Mouse (Mus musculus): Measurements from ENCODE around the gene Ttc9c.

The Ttc9c gene

GRCm38 (mm10) chr19:8829660-8830059, 10.5 kb upstream of the Ttc9c start, which contains the start of gene AC129217.1:
Gene AC129217.1, plus strand, starts transcription at chr19:8829773.
- DNase-seq (ENCODE audit: low spot score): no peak

GRCm38 (mm10) chr19:8822696-8823095, 3.6 kb upstream of the Ttc9c start:
- DNase-seq (ENCODE audit: low spot score): no peak

DNA sequence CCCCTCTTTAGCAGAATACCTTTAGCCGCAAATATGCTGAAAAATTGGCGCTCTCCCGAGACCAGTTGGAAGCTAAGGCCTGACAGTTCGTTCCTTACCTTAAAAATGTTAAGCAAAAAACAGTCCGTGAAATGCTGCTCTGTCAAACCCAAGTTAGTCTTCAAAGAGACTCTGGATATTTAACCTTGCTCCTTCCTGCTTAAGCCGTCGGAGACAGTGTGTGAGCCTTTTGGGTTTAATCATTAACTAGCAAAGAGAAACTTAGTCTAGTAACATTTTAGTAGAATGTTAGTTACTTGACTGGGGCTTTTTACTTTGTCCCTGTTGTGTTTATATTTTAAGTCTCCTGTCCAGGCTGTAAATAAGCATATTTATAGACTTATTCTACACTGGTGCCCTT, 2.0 kb upstream of the Ttc9c start:
- no peak for DNase-seq (ENCODE audit: low spot score)

DNA sequence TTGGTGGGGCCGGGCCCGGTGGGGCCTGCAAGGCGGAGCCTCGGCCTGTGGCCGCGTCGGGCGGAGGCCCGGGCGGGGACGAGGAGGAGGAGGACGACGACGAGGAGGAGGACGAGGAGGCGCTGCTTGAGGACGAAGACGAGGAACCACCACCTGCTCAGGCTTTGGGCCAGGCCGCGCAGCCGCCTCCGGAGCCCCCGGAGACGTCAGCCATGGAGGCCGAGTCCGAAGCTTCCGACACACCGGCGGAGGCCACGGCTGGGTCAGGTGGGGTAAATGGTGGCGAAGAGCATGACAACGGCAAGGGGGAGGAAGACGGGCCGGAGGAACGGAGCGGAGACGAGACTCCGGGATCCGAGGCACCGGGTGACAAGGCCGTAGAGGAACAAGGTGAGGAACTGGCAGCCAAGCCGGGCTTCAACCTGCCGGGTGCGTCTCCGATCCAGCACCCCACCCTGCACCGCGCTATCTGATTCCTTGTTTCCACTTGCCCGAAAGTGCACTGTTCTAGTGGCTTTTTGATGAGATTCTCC, 1.4 kb upstream of the Ttc9c start:
- DNase-seq (ENCODE audit: low spot score): peak; percentile 7

DNA sequence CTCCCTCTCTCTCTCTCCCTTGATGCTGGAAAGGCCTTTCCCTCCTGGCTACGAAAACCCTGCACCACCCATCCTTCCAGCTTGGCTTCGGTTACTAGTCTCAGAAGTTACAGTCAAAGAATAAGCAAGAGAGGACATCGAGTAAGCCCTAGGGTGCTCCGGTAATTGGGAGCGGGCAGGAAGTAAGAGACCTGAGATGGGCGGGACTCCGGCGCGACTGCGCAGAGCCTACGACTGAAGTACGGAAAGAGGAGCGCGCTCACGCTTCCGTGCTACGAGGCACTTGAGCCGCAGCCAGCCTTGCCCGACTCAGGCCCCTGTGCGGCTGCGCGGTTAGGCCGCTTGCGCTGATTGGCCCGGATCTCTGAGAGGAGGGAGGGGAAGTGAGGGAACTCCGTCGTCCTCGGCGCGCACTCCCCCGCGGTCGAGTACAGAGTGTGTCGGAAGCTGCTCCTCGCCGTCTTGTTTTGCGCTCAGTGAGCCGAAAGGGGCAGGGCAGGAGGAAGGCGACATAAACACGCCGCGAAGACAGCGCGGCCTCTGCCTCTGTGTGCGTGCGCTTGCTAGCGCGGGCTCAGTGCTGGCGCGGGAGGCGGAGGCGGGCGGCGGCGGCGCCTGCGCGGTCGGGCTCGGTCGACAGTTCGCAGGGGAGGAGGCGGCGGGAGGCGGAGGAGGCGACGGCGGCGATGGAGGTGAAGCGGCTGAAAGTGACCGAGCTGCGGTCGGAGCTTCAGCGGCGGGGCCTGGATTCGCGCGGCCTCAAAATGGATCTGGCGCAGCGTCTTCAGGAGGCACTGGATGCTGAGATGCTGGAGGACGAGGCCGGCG, 677 bp upstream of the Ttc9c start, which contains the start of gene Hnrnpul2:
Gene Hnrnpul2 (plus strand): TSS at position 415 of the 828 bp plus-strand sequence.
- peak; percentile 97 for DNase-seq (ENCODE audit: low spot score)

DNA sequence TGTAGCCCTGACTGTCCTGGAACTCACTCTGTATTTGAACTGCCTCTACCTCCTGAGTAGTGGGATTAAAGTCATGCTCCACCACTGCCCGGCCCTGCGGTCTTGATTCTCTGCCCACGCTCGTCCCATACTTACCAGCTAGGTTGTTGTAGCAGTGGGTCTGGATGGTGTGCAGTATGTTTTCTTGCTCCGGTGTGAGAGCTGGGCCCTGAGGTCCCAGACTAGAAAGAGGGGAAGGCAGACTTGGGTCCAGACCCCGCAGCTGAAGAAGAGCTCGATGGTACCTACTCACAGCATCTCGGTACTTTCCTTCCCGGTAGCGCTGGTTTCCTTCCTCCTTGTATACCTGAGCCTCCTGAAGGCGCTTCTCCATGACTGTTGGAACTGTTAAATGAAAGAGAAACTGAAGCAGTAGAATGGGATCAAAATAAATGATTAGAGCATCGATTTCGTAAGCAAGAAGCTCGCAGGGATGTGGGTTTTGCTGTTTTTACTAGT, 783 bp downstream of the Ttc9c start:
- DNase-seq (ENCODE audit: low spot score): no peak

- peak; percentile 10 for DNase-seq (ENCODE audit: low spot score)
Measured at GRCm38 (mm10) chr19:8817001-8817400, 2.1 kb downstream of the Ttc9c start.

DNA sequence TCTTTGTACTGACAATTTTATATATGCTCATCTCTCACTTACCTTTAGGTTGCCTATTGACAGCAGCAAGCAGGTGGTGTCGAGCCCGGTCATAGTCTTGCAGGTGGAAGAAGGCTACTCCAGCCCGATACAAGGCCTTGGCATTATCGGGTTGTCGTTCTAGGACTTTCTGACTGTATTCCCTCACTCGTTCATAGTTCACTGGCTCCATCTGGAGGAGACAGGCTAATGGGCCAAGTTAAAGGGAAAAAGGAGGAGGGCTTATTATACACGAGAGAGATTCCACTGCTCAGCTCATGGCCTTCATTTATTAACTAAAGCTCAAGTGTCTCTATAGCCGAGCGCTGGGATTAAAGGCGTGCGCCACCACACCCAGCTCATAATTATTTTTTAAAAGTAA, 3.3 kb downstream of the Ttc9c start:
- no peak for DNase-seq (ENCODE audit: low spot score)

GRCm38 (mm10) chr19:8806810-8807209, 12.3 kb downstream of the Ttc9c start:
- no peak for DNase-seq (ENCODE audit: low spot score)

DNA sequence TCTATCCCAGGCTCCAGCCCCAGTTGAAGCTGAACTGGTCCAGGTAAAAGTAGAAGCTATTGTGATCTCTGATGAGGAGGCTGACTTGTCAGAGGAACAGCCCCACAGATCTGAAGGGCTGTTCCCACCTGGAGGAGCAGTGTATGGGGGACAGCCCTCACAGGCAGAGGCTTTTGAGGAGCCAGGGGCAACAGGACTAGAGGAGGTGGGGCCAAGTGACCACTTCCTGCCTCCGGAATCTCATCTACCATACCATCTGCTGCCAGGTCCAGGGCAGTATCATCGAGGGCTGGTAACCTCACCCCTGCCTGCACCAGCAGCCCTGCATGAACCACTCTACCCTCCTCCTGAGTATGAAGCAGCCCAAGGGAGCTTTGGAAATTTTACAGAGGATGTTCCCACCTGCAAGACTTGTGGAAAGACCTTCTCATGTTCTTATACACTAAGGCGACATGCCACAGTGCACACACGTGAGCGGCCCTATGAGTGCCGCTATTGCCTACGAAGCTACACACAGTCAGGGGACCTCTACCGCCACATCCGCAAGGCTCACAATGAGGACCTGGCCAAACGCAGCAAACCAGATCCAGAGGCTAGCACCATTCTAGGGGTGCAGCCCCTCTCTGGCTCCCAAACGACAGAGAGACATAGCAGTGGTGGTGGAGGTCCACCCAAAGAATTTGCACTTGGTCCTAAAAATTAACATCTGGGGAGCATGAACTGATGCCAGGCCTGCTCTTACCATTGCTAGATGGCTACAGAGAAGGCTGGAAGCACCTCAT, 15.1 kb downstream of the Ttc9c start:
- DNase-seq (ENCODE audit: low spot score): no peak

- DNase-seq (ENCODE audit: low spot score): no peak
Measured at GRCm38 (mm10) chr19:8803204-8803780, 15.8 kb downstream of the Ttc9c start.

DNA sequence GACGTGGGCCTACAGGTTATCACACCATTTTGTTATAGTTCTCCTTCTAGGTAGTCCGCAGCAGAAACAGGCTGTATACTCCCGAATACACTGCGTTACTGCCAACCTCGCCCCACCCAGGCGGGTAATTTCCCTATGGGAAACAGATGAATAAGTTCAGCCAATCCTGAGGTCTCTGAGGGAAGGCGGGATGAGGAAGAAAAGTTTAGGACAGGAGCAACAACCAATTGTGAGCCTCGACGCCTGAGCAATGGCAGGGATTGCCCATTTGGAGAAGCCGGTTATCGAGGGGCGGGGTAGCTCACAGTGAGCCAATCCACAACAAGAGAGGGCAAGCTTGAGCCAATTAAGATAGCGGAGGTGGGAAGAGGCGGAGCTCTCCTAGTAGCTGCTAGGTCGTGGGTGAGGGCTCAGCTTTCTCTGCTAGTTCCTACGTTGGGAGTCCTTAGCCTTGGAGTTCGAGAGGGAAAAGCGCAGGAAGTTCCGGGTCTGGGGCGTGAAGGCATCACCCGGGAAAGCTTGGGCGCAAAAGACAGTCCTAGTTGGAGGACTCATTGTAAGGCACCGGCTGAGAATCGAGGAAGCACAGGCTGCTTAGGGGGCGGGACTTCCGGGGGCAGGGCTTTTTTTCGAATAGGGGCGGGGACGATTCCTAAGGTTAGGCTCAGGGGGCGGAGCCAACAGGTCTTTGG, 16.9 kb downstream of the Ttc9c start, which contains the start of gene Zbtb3:
Gene Zbtb3 (plus strand): TSS at position 426 of the 692 bp plus-strand sequence.
- DNase-seq (ENCODE audit: low spot score): peak; percentile 99

GRCm38 (mm10) chr19:8798947-8799315, 20.2 kb downstream of the Ttc9c start:
- no peak for DNase-seq (ENCODE audit: low spot score)

- DNase-seq (ENCODE audit: low spot score): peak; percentile 96
Measured at GRCm38 (mm10) chr19:8798264-8798946, 20.7 kb downstream of the Ttc9c start, which contains the start of gene Polr2g. Gene Polr2g, minus strand, starts transcription at chr19:8798577.

GRCm38 (mm10) chr19:8790171-8790570, 29.0 kb downstream of the Ttc9c start:
- DNase-seq (ENCODE audit: low spot score): no peak

DNA sequence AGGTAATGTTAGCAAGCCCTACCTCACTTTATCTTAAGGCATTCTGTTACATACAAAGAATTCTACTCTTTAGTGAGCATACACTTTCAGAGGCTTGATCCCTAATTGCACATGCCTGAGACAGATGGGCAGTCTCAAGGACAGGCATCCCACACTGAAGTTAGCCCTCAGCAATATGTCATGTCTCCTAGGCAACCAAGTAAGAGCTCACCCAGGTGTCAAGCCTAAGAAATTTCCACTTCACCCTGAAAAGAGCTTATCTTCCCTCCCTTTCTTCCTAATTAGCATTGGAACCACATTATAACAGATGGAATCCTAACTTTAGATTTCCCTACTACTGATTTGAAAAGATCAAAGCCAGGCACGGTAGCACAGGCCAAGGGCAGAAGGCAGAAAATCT, 30.0 kb downstream of the Ttc9c start:
- DNase-seq (ENCODE audit: low spot score): no peak

- peak; percentile 57 for DNase-seq (ENCODE audit: low spot score)
Measured at GRCm38 (mm10) chr19:8788521-8788920, 30.6 kb downstream of the Ttc9c start.

GRCm38 (mm10) chr19:8786008-8786781, 32.9 kb downstream of the Ttc9c start, which contains the start of gene Taf6l:
Gene Taf6l, minus strand, starts transcription at chr19:8786417.
- peak; percentile 96 for DNase-seq (ENCODE audit: low spot score)

DNA sequence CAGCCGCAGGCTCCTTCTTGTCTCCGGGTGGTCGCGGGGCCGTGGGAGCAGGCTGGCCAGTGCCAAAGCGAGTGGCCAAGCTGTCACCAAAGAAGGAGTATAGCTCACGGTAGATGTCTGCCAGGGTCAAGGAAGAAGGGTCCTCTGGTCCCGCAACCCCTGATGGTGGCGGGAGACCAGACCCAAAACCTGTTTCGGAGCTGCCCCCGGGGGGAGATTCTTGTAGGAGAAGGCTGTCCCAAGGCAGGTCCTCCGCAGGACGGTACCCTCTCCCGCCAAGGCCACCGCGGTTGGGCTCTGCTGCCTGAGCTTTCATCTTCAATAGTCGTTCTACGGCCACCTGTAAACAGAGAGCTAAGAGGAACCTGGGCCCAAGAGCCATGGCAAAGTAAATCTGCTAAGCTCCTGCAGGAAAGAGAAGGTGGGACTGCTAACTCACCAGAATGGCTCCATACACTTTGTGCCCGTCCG, 44.1 kb downstream of the Ttc9c start:
- DNase-seq (ENCODE audit: low spot score): peak; percentile 30

Data from embryo, embryonic 10.5 days (tissue).